Mouse (Mus musculus) embryonic facial prominence, embryonic 14.5 days (tissue): ENCODE data around the gene Gm28043. TPM values are rescaled to one million over a fixed set of nuclear protein-coding genes. Genes with fewer than 3 reads are reported as not detected.
A peak's percentile ranks its signal among the peaks of the same experiment; 100 is the strongest.

Experiments used
- ATAC-seq: fragments of 200-750 bp; cut with Nextera tagmentation; 2 replicates; pipeline ENCODE4 v1.8.0; 2017; ENCODE audit warnings: low read depth, moderate number of reproducible peaks, moderate TSS enrichment
- DNase-seq: peaks from one replicate; pipeline ENCODE4 v3.0.0-alpha.2; 2015; ENCODE audit warnings: low spot score
- H3K27ac ChIP-seq: fragments of 300-500 bp; sonication (generic); replicated peaks from 2 replicates; pipeline ENCODE4 v1.5.1; 2014; ENCODE audit warnings: low read depth, mild to moderate bottlenecking, low read length, moderate library complexity
- H3K27me3 ChIP-seq: fragments of 300-500 bp; sonication (generic); replicated peaks from 2 replicates; pipeline ENCODE4 v1.6.1; 2014; ENCODE audit warnings: low read length; ENCODE audit not compliant: control insufficient read depth, insufficient read depth
- H3K36me3 ChIP-seq: fragments of 300-500 bp; sonication (generic); 2 replicates; pipeline ENCODE4 v1.6.1; 2014; ENCODE audit warnings: low read length, mixed read lengths; ENCODE audit not compliant: control insufficient read depth, insufficient read depth
- H3K4me1 ChIP-seq: fragments of 300-500 bp; sonication (generic); 2 replicates; pipeline ENCODE4 v1.6.1; 2014; ENCODE audit warnings: antibody characterized with exemption, low read length; ENCODE audit not compliant: control insufficient read depth, insufficient read depth
- H3K4me2 ChIP-seq: fragments of 300-500 bp; sonication (generic); 2 replicates; pipeline ENCODE4 v1.6.1; 2014; ENCODE audit warnings: low read depth, mild to moderate bottlenecking, low read length, moderate library complexity, mixed read lengths
- H3K4me3 ChIP-seq: fragments of 300-500 bp; sonication (generic); 2 replicates; pipeline ENCODE4 v1.5.1; 2014; ENCODE audit warnings: low read depth, mild to moderate bottlenecking, low read length
- H3K9ac ChIP-seq: fragments of 300-500 bp; sonication (generic); 2 replicates; pipeline ENCODE4 v1.6.1; 2014; ENCODE audit warnings: low read depth, mild to moderate bottlenecking, low read length, moderate library complexity, mixed read lengths
- H3K9me3 ChIP-seq: fragments of 300-500 bp; sonication (generic); 2 replicates; pipeline ENCODE4 v1.6.1; 2016; ENCODE audit warnings: low read length; ENCODE audit not compliant: control insufficient read depth
- WGBS: fragments of 180-500 bp; shearing (Covaris S2); extraction: QIAGEN DNeasy Blood & Tissue Kit; methylation state at CpG from one replicate; pipeline ENCODE4 v1.1.7; 2014; 5-methylcytosine and 5-hydroxymethylcytosine counted together
- polyA plus RNA-seq: library from polyadenylated mRNA; unstranded; fragments of >200 nt; fragmentation: Nextera tagmentation; extraction: Ambion mirVana; gene quantifications from 2 replicates; pipeline ENCODE4 v1.2.1, GENCODE M21; 2014

Gene Gm28043
- polyA plus RNA-seq, 1 experiment from 2014 or later: 2.6 TPM

DNA sequence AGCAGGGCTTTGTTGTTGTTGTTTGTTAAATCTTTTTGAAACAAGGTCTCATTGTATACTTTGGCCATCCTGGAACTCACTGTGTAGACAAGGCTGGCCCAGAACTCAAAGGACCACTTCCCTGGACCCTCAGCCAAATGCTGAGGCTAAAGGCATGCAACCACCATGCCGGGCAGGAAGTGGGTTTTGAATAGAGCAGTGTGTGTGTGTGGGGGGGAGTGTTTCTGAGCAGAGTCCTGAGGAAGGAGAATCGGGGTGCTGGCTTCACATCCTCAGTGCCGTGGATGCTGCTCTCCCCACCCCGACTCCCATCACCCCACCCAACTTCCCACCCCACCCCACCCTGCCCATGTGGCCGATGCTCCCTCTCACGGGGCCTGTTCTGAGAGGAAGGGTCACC is 29.2 kb upstream of the Gm28043 start:
- Histone ChIP-seq H3K4me3 (no peak overlapping the region), H3K9me3 (no peaks in the 10 kb centered on the region), H3K4me2 (no peak overlapping the region), H3K27ac (no peak overlapping the region), H3K4me1 (no peaks in the 10 kb centered on the region), H3K27me3 (no peaks in the 10 kb centered on the region), H3K9ac (no peak overlapping the region), H3K36me3 (peaks cover 31% of the 10 kb centered on the region)
- DNase-seq (no peak), ATAC-seq (no peak)
- 92% methylated on average over 6 of the region's 6 CpGs for WGBS

- DNase-seq: peak; percentile 29
- Histone ChIP-seq H3K36me3 (peaks cover 27% of the 10 kb centered on the region; the same call in 1 of the 2 replicates), H3K4me2 (no peak overlapping the region), H3K27me3 (no peaks in the 10 kb centered on the region), H3K9ac (no peak overlapping the region), H3K27ac (no peak overlapping the region), H3K9me3 (no peaks in the 10 kb centered on the region), H3K4me1 (no peaks in the 10 kb centered on the region), H3K4me3 (no peak overlapping the region)
- WGBS: 77% methylated on average over 9 of the region's 9 CpGs
- ATAC-seq: no peak
Observed at GRCm38 (mm10) chr17:29586921-29587320, 27.8 kb upstream of the Gm28043 start.

DNA sequence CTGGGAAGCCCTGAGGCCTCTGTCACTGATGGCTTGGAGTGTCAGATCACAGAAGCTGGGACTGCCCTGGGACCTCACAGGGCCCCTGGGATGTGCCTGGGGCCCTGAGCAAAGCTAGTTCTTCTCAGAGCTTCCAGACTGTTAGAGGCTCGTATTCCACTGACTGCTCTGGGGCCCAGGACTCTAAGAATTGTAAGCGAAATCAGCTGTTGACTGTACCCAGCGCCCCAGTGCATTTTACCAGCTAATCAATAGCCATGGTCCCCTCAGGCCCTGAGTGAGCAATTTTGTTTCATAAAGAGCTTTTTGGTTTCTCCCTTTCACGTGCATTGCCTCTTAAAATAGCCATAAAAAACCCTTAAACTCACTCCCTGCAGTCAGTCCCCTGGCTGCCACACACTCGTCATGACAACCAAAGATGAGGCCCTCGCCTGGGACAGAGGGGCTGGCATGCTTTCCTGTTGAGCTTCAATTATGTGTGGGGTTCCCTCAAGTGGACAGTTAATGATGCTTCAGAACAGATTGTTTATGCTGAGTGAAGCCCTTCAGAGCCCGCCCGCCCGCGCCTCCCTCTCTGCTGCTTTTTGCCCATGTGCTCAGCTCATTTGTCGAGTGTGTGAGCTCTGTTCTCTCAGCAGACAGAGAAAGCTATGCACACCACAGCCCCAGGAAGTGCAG is 25.3 kb upstream of the Gm28043 start:
- WGBS: 65% methylated on average over 11 of the region's 11 CpGs

DNA sequence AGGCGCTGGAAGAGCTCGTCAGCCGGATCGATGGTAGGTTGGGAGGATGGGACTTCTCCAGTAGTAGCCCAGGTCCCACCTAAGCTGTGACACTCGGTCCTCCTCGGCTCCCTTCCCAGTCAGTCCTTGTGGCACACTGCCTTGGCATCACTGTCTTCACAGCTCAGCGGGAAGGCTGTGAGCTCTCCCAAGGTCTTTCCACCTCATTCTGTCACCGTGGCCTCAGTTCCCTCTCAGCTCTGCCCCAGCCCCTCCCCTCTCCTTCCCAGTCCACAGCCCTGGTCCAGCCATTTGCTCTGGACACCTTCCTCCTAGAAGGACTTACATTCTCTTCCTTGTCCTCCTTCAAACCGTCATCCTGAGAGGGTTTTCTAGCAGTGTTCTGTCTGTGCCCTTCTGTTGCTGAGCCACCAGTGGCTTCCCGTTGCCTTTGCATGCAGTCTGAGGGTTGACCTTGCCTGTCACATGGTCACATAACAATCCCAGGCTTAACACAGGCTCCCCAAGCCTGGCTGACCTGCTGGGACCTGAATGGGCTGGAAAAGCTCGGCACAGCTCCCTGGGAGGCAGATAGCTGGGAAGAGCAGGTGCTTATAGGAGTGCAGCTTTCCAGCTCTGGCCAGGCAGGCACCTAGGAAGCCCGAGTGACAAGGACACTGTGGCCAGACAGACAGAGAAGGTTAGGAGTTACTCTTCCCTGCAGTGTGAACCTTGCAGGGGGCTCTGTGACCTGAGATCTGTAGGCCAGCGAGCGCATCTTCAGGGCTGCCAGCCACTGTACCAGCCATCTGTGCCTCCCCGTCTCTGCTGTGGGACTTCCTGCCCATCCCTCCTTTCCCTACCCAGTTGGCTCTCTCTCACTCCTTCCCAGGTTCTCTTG is 18.5 kb upstream of the Gm28043 start:
- WGBS: 83% methylated on average over 15 of the region's 15 CpGs
- H3K9ac ChIP-seq: no peak overlapping the region

More for the DNA sequence above, 25.3 kb upstream of the Gm28043 start:
- Histone ChIP-seq H3K4me1 (no peaks in the 10 kb centered on the region), H3K27ac (0 out of 2 replicates have a peak overlapping the region, but pooled peaks have one; percentile 29), H3K4me2 (no peak overlapping the region), H3K9ac (no peak overlapping the region), H3K9me3 (no peaks in the 10 kb centered on the region), H3K27me3 (no peaks in the 10 kb centered on the region), H3K36me3 (peaks cover 16% of the 10 kb centered on the region; the same call in 1 of the 2 replicates), H3K4me3 (no peak overlapping the region)
- peak; percentile 76; the same call in 1 of the 2 replicates for ATAC-seq
- peak; percentile 65 for DNase-seq

DNA sequence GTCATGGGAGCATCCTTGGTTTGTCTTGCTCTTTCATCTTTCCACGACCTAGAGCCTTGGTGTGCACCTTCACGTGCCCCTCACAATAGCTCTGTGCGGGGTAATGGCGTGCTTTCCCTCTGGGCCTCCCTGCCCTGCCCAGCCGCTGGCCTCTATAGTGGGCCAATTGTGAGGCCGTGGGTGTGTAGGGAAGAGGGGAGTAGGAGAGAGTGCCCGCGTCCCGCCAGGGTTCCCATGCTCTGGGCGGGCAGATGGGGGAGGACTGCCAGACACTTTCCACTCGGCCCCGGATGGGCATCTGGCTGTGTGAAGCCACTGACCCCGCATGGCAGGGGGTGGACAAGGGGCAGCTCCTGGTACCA is 17.9 kb upstream of the Gm28043 start:
- 94% methylated on average over 13 of the region's 13 CpGs for WGBS
- ATAC-seq: no peak
- no peak overlapping the region for H3K27ac ChIP-seq

More for the DNA sequence above, 18.5 kb upstream of the Gm28043 start:
- Histone ChIP-seq H3K36me3 (peaks cover 62% of the 10 kb centered on the region), H3K4me2 (no peak overlapping the region), H3K27me3 (no peaks in the 10 kb centered on the region), H3K27ac (no peak overlapping the region), H3K4me1 (no peaks in the 10 kb centered on the region), H3K9me3 (no peaks in the 10 kb centered on the region), H3K4me3 (no peak overlapping the region)
- DNase-seq: no peak
- ATAC-seq: no peak

GRCm38 (mm10) chr17:29599051-29599450 is 15.6 kb upstream of the Gm28043 start:
- Histone ChIP-seq H3K9me3 (no peaks in the 10 kb centered on the region), H3K36me3 (peaks cover 66% of the 10 kb centered on the region), H3K27me3 (no peaks in the 10 kb centered on the region), H3K4me3 (no peak overlapping the region), H3K4me1 (no peaks in the 10 kb centered on the region), H3K4me2 (no peak overlapping the region), H3K9ac (no peak overlapping the region), H3K27ac (no peak overlapping the region)
- DNase-seq (no peak), ATAC-seq (no peak)
- WGBS: 94% methylated on average over 14 of the region's 14 CpGs

More for the DNA sequence above, 17.9 kb upstream of the Gm28043 start:
- Histone ChIP-seq H3K4me3 (no peak overlapping the region), H3K4me2 (no peak overlapping the region), H3K9me3 (no peaks in the 10 kb centered on the region), H3K4me1 (no peaks in the 10 kb centered on the region), H3K9ac (no peak overlapping the region), H3K27me3 (no peaks in the 10 kb centered on the region), H3K36me3 (peaks cover 59% of the 10 kb centered on the region)
- no peak for DNase-seq

GRCm38 (mm10) chr17:29599537-29599936 is 15.1 kb upstream of the Gm28043 start:
- peaks cover 66% of the 10 kb centered on the region for H3K36me3 ChIP-seq
- no peaks in the 10 kb centered on the region for H3K27me3 ChIP-seq
- no peaks in the 10 kb centered on the region for H3K4me1 ChIP-seq
- no peaks in the 10 kb centered on the region for H3K9me3 ChIP-seq
- H3K4me3 ChIP-seq: no peak overlapping the region
- ATAC-seq (no peak), DNase-seq (no peak)
- H3K27ac ChIP-seq: no peak overlapping the region
- H3K9ac ChIP-seq: no peak overlapping the region
- H3K4me2 ChIP-seq: no peak overlapping the region
- WGBS: 60% methylated on average over 4 of the region's 8 CpGs

DNA sequence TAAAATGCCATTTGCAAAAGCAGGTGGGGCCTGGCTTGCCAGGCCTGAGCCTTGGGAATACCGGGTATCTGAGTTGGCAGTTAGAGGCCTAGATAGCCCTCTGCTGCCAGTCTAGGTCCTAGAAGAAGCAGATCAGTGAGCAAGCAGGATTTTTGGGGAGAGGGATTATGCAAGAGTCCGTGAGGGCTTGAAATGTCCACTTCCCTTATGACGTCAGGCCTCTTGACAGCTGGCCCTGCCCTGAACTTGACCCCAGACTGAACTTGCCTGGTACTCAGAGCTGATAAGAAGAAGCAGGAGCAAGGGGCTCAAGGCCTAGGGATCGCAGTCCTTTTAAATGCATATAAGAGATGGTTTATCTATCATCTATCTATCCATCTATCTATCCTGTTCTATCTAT is 13.3 kb upstream of the Gm28043 start:
- Histone ChIP-seq H3K9ac (no peak overlapping the region), H3K27me3 (no peaks in the 10 kb centered on the region), H3K4me2 (no peak overlapping the region), H3K4me3 (no peak overlapping the region), H3K9me3 (no peaks in the 10 kb centered on the region), H3K4me1 (no peaks in the 10 kb centered on the region), H3K27ac (no peak overlapping the region), H3K36me3 (peaks cover 52% of the 10 kb centered on the region)
- ATAC-seq: no peak
- DNase-seq: no peak
- WGBS: 66% methylated on average over 4 of the region's 4 CpGs
